Mouse (Mus musculus) hindbrain, embryonic 12.5 days (tissue): ENCODE data around the gene Ap5z1. TPM values are rescaled to one million over a fixed set of nuclear protein-coding genes. Genes with fewer than 3 reads are reported as not detected.

ENCODE experiments used
- ATAC-seq: fragments of 200-750 bp; cut with Nextera tagmentation; 2 replicates; pipeline ENCODE4 v1.8.0; 2017; ENCODE audit warnings: moderate TSS enrichment; ENCODE audit not compliant: low FRiP score
- H3K27ac ChIP-seq: fragments of 300-500 bp; sonication (generic); 2 replicates; pipeline ENCODE4 v1.5.1; 2016; ENCODE audit warnings: mild to moderate bottlenecking
- H3K27me3 ChIP-seq: fragments of 300-500 bp; sonication (generic); 2 replicates; pipeline ENCODE4 v1.6.1; 2016; ENCODE audit warnings: mild to moderate bottlenecking
- H3K36me3 ChIP-seq: fragments of 300-500 bp; sonication (generic); 2 replicates; pipeline ENCODE4 v1.6.1; 2016; ENCODE audit warnings: mild to moderate bottlenecking
- H3K4me1 ChIP-seq: fragments of 300-500 bp; sonication (generic); 2 replicates; pipeline ENCODE4 v1.6.1; 2016
- H3K4me2 ChIP-seq: fragments of 300-500 bp; sonication (generic); replicated peaks from 2 replicates; pipeline ENCODE4 v1.6.1; 2016; ENCODE audit warnings: mild to moderate bottlenecking
- H3K4me3 ChIP-seq: fragments of 300-500 bp; sonication (generic); 2 replicates; pipeline ENCODE4 v1.5.1; 2016; ENCODE audit warnings: mild to moderate bottlenecking
- H3K9ac ChIP-seq: fragments of 300-500 bp; sonication (generic); 2 replicates; pipeline ENCODE4 v1.6.1; 2016; ENCODE audit warnings: mild to moderate bottlenecking, moderate library complexity
- H3K9me3 ChIP-seq: fragments of 300-500 bp; sonication (generic); replicated peaks from 2 replicates; pipeline ENCODE4 v1.6.1; 2016; ENCODE audit warnings: mild to moderate bottlenecking
- WGBS: fragments of 180-500 bp; shearing (Covaris S2); methylation state at CpG from one replicate; pipeline ENCODE4 v1.1.7; 2016; 5-methylcytosine and 5-hydroxymethylcytosine counted together
- polyA plus RNA-seq: library from polyadenylated mRNA; unstranded; fragments of >200 nt; fragmentation: Nextera tagmentation; extraction: Ambion mirVana; gene quantifications from 2 replicates; pipeline ENCODE4 v1.2.1, GENCODE M21; 2016

Gene Ap5z1
- polyA plus RNA-seq, 1 experiment from 2014 or later: 15.6 TPM

- ATAC-seq: no peak
- WGBS: 64% methylated on average over 2 of the region's 2 CpGs
Measured at GRCm38 (mm10) chr5:142482512-142482911, 18.8 kb downstream of the Ap5z1 start.

GRCm38 (mm10) chr5:142483581-142483980 is 19.8 kb downstream of the Ap5z1 start:
- Histone ChIP-seq H3K4me2 (no peak overlapping the region), H3K4me1 (peaks cover 4% of the 10 kb centered on the region; the same call in 1 of the 2 replicates), H3K9me3 (no peaks in the 10 kb centered on the region), H3K9ac (no peak overlapping the region), H3K27ac (no peak overlapping the region), H3K27me3 (no peaks in the 10 kb centered on the region), H3K4me3 (no peak overlapping the region), H3K36me3 (no peaks in the 10 kb centered on the region)
- whole genome bisulfite sequencing: 91% methylated on average over 5 of the region's 5 CpGs
- no peak for ATAC-seq

More at GRCm38 (mm10) chr5:142482512-142482911, 18.8 kb downstream of the Ap5z1 start:
- no peaks in the 10 kb centered on the region for H3K36me3 ChIP-seq
- H3K4me1 ChIP-seq: peaks cover 4% of the 10 kb centered on the region; the same call in 1 of the 2 replicates
- no peak overlapping the region for H3K27ac ChIP-seq
- H3K9ac ChIP-seq: no peak overlapping the region
- H3K4me3 ChIP-seq: no peak overlapping the region
- no peaks in the 10 kb centered on the region for H3K9me3 ChIP-seq
- no peaks in the 10 kb centered on the region for H3K27me3 ChIP-seq
- H3K4me2 ChIP-seq: no peak overlapping the region

- WGBS: 64% methylated on average over 9 of the region's 9 CpGs
- no peaks in the 10 kb centered on the region for H3K36me3 ChIP-seq
- H3K4me3 ChIP-seq: no peak overlapping the region
- no peak overlapping the region for H3K4me2 ChIP-seq
- H3K27me3 ChIP-seq: no peaks in the 10 kb centered on the region
- H3K9ac ChIP-seq: no peak overlapping the region
- H3K27ac ChIP-seq: no peak overlapping the region
- no peaks in the 10 kb centered on the region for H3K9me3 ChIP-seq
- H3K4me1 ChIP-seq: peaks cover 4% of the 10 kb centered on the region; the same call in 1 of the 2 replicates
- no peak for ATAC-seq
Measured at GRCm38 (mm10) chr5:142486654-142487053, 22.9 kb downstream of the Ap5z1 start.

- Histone ChIP-seq H3K27me3 (no peaks in the 10 kb centered on the region), H3K36me3 (no peaks in the 10 kb centered on the region), H3K4me3 (no peak overlapping the region), H3K9ac (no peak overlapping the region), H3K27ac (no peak overlapping the region), H3K4me1 (peaks cover 4% of the 10 kb centered on the region; the same call in 1 of the 2 replicates), H3K9me3 (no peaks in the 10 kb centered on the region), H3K4me2 (no peak overlapping the region)
- WGBS: 76% methylated on average over 9 of the region's 9 CpGs
- no peak for ATAC-seq
Measured at GRCm38 (mm10) chr5:142489955-142490707, 26.4 kb downstream of the Ap5z1 start.

GRCm38 (mm10) chr5:142493307-142493706 is 29.6 kb downstream of the Ap5z1 start:
- no peak overlapping the region for H3K27ac ChIP-seq
- no peaks in the 10 kb centered on the region for H3K4me1 ChIP-seq
- no peak for ATAC-seq
- H3K4me2 ChIP-seq: no peak overlapping the region
- no peaks in the 10 kb centered on the region for H3K9me3 ChIP-seq
- 87% methylated on average over 3 of the region's 3 CpGs for WGBS
- H3K9ac ChIP-seq: no peak overlapping the region
- no peaks in the 10 kb centered on the region; the same call in 1 of the 2 replicates for H3K27me3 ChIP-seq
- no peaks in the 10 kb centered on the region for H3K36me3 ChIP-seq
- H3K4me3 ChIP-seq: no peak overlapping the region

GRCm38 (mm10) chr5:142495321-142496096 is 31.8 kb downstream of the Ap5z1 start:
- H3K4me3 ChIP-seq: no peak overlapping the region
- no peak for ATAC-seq
- peaks cover 12% of the 10 kb centered on the region; the same call in 1 of the 2 replicates for H3K4me1 ChIP-seq
- no peak overlapping the region for H3K9ac ChIP-seq
- H3K9me3 ChIP-seq: no peaks in the 10 kb centered on the region
- no peak overlapping the region for H3K27ac ChIP-seq
- H3K27me3 ChIP-seq: no peaks in the 10 kb centered on the region; the same call in 1 of the 2 replicates
- 59% methylated on average over 14 of the region's 14 CpGs for WGBS
- H3K4me2 ChIP-seq: no peak overlapping the region
- no peaks in the 10 kb centered on the region for H3K36me3 ChIP-seq

GRCm38 (mm10) chr5:142498964-142499363 is 35.2 kb downstream of the Ap5z1 start:
- Histone ChIP-seq H3K27me3 (peaks cover 5% of the 10 kb centered on the region), H3K4me3 (no peak overlapping the region), H3K9ac (no peak overlapping the region), H3K4me1 (peaks cover 18% of the 10 kb centered on the region; the same call in 1 of the 2 replicates), H3K4me2 (no peak overlapping the region), H3K9me3 (no peaks in the 10 kb centered on the region), H3K27ac (no peak overlapping the region), H3K36me3 (no peaks in the 10 kb centered on the region)
- 32% methylated on average over 3 of the region's 3 CpGs for WGBS
- no peak for ATAC-seq

- WGBS: 78% methylated on average over 10 of the region's 10 CpGs
- Histone ChIP-seq H3K9me3 (no peaks in the 10 kb centered on the region), H3K4me3 (no peak overlapping the region), H3K27me3 (peaks cover 5% of the 10 kb centered on the region), H3K9ac (peak overlapping the region; percentile 44; the same call in 1 of the 2 replicates), H3K4me2 (no peak overlapping the region), H3K27ac (no peak overlapping the region), H3K4me1 (peaks cover 18% of the 10 kb centered on the region; the same call in 1 of the 2 replicates), H3K36me3 (no peaks in the 10 kb centered on the region)
- no peak for ATAC-seq
Measured at GRCm38 (mm10) chr5:142500918-142501317, 37.2 kb downstream of the Ap5z1 start.

GRCm38 (mm10) chr5:142502414-142502813 is 38.7 kb downstream of the Ap5z1 start:
- no peaks in the 10 kb centered on the region for H3K9me3 ChIP-seq
- H3K4me1 ChIP-seq: peaks cover 18% of the 10 kb centered on the region; the same call in 1 of the 2 replicates
- H3K27ac ChIP-seq: no peak overlapping the region
- H3K4me3 ChIP-seq: no peak overlapping the region
- peak; percentile 87 for ATAC-seq
- peaks cover 5% of the 10 kb centered on the region for H3K27me3 ChIP-seq
- WGBS: 6% methylated on average over 3 of the region's 3 CpGs
- no peak overlapping the region for H3K4me2 ChIP-seq
- H3K9ac ChIP-seq: no peak overlapping the region
- no peaks in the 10 kb centered on the region for H3K36me3 ChIP-seq

GRCm38 (mm10) chr5:142504175-142504574 is 40.4 kb downstream of the Ap5z1 start:
- Histone ChIP-seq H3K27me3 (peaks cover 10% of the 10 kb centered on the region; the same call in 1 of the 2 replicates), H3K4me1 (peaks cover 15% of the 10 kb centered on the region), H3K4me2 (no peak overlapping the region), H3K36me3 (no peaks in the 10 kb centered on the region), H3K27ac (no peak overlapping the region), H3K9ac (no peak overlapping the region), H3K4me3 (no peak overlapping the region), H3K9me3 (no peaks in the 10 kb centered on the region)
- 86% methylated on average over 3 of the region's 3 CpGs for WGBS
- ATAC-seq: no peak

- no peak for ATAC-seq
- no peak overlapping the region for H3K9ac ChIP-seq
- H3K27me3 ChIP-seq: peaks cover 10% of the 10 kb centered on the region; the same call in 1 of the 2 replicates
- no peak overlapping the region for H3K27ac ChIP-seq
- no peaks in the 10 kb centered on the region for H3K36me3 ChIP-seq
- peaks cover 16% of the 10 kb centered on the region for H3K4me1 ChIP-seq
- no peak overlapping the region for H3K4me3 ChIP-seq
- 70% methylated on average over 3 of the region's 3 CpGs for WGBS
- H3K9me3 ChIP-seq: no peaks in the 10 kb centered on the region
- no peak overlapping the region for H3K4me2 ChIP-seq
Measured at GRCm38 (mm10) chr5:142505695-142506423, 42.1 kb downstream of the Ap5z1 start.
